12 mouse cellular contexts compared by ENCODE assay signal in the genomic region with DNA sequence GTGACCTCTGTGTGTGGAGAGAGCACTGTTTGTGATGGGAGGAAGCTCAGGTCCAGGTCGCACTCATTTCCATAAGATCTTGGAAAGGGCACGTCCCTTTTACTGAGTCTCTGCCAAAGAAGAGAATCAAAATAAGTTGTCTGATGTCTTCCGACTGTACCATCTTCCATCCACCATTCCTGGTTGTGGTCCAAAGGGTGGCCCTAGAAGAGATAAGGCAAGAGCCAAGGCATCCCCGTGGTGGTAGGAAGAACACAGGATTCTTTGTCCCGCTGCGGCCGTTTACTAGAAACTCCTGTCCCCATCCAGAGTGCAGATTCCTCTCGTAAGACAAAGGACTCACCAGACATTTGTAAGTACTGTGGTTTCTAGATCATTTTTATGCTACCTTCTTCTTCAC.
"Had no signal": no experiment of that assay in that cellular context is flagged by ENCODE, and none has a peak within 500 bp of the region (broad histone marks: within the 10 kb centered on the region; RNA-seq: fewer than 3 reads in every experiment).

No protein-coding gene starts in this region.

- DNase-seq: retina, postnatal 1 day; right cerebral cortex, adult 18-20 months; right cerebral cortex, postnatal 14 days; right cerebral cortex, postnatal 25 days; right cerebral cortex, postnatal 4 days; spleen, adult 18-20 months; thymus, adult 18-20 months; thymus, adult 2 months; thymus, postnatal 14 days; thymus, postnatal 25 days; thymus, postnatal 36 days; thymus, postnatal 4 days had no signal
